ENCODE assay signal across 20 mouse cellular contexts in the genomic region with DNA sequence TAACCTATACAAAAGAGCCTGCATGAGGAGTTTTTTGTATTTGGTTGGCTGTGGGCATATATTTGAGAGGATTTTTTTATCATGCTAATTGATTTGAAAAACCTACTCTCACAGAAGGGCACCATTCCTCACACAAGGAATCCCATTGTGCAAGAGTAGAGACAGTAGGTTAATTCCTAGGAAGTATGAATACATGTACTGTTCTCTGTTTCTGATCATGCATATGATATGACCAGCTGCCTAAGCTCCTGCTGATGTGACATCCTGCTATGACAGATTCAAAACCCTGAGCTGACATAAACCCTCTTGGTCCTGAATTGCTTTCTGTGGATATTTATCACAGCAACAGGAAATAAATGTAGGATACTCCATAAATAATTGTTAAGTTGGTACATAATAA.
"Had no signal": no experiment of that assay in that cellular context is flagged by ENCODE, and none has a peak within 500 bp of the region (broad histone marks: within the 10 kb centered on the region; RNA-seq: fewer than 3 reads in every experiment).

No protein-coding gene starts in this region.

- H3K4me3 ChIP-seq: kidney, embryonic 15.5 days; limb, embryonic 12.5 days; limb, embryonic 15.5 days; neural tube, embryonic 12.5 days; neural tube, embryonic 15.5 days; stomach, embryonic 15.5 days had no signal

- H3K27me3 ChIP-seq: kidney, embryonic 15.5 days; limb, embryonic 12.5 days; limb, embryonic 15.5 days; neural tube, embryonic 12.5 days; neural tube, embryonic 15.5 days; stomach, embryonic 15.5 days had no signal

- ATAC-seq: liver, postnatal 0 days; lung, postnatal 0 days had no signal

- H3K36me3 ChIP-seq: kidney, embryonic 15.5 days; limb, embryonic 12.5 days; limb, embryonic 15.5 days; neural tube, embryonic 12.5 days; neural tube, embryonic 15.5 days; stomach, embryonic 15.5 days had no signal

- H3K4me2 ChIP-seq: kidney, embryonic 15.5 days; limb, embryonic 12.5 days; limb, embryonic 15.5 days; liver, embryonic 11.5 days; lung, embryonic 14.5 days; midbrain, embryonic 11.5 days; neural tube, embryonic 12.5 days; neural tube, embryonic 15.5 days; stomach, embryonic 15.5 days had no signal

- H3K9ac ChIP-seq: kidney, embryonic 15.5 days; limb, embryonic 12.5 days; limb, embryonic 15.5 days; liver, embryonic 14.5 days; liver, postnatal 0 days; lung, embryonic 14.5 days; neural tube, embryonic 12.5 days; neural tube, embryonic 15.5 days; stomach, embryonic 15.5 days had no signal

- H3K9me3 ChIP-seq: kidney, embryonic 15.5 days; limb, embryonic 12.5 days; limb, embryonic 15.5 days; neural tube, embryonic 12.5 days; neural tube, embryonic 15.5 days; stomach, embryonic 15.5 days had no signal

- H3K27ac ChIP-seq: kidney, embryonic 15.5 days; limb, embryonic 12.5 days; limb, embryonic 15.5 days; liver, embryonic 14.5 days; macrophage; neural tube, embryonic 12.5 days; neural tube, embryonic 15.5 days; stomach, embryonic 15.5 days had no signal

- DNase-seq: kidney, adult 11 months; kidney, adult 8-10 months; kidney, postnatal 10 days; kidney, postnatal 36 days; left cerebral cortex, postnatal 4 days; liver, postnatal 0 days; lung, embryonic 14.5 days; midbrain, embryonic 14.5 days; thymus, postnatal 36 days had no signal

- H3K4me1 ChIP-seq: kidney, embryonic 15.5 days; limb, embryonic 12.5 days; limb, embryonic 15.5 days; neural tube, embryonic 12.5 days; neural tube, embryonic 15.5 days; stomach, embryonic 15.5 days had no signal
